Mouse (Mus musculus) CD4-positive, CD25-positive, alpha-beta regulatory T cell (primary cell): ENCODE data around the gene Tchp. TPM values are rescaled to one million over a fixed set of nuclear protein-coding genes. Genes with fewer than 3 reads are reported as not detected.

Source experiments
- polyA plus RNA-seq: library from polyadenylated mRNA; unstranded; fragments of 100-300 nt; shearing (Covaris generic); gene quantifications from one replicate; pipeline ENCODE4 v1.2.1, GENCODE M21; 2017

Gene Tchp
- 22.4 TPM for polyA plus RNA-seq

GRCm38 (mm10) chr5:114707265-114708068, at the start of gene Tchp:
Gene Tchp, plus strand, starts transcription at chr5:114707760.

GRCm38 (mm10) chr5:114658255-114658654, 49.3 kb upstream of the Tchp start, which contains the start of gene Trpv4:
Gene Trpv4, minus strand, starts transcription at chr5:114658421.

GRCm38 (mm10) chr5:114690633-114691567, 16.7 kb upstream of the Tchp start, which contains the start of gene Gltp:
Gene Gltp, minus strand, starts transcription at chr5:114690984.

Other genes with a start within 250 kb of the Tchp start
- 0.65 TPM for gene Fam222a, start 139.7 kb upstream of the Tchp start, polyA plus RNA-seq
- 0.67 TPM for gene Trpv4, start 49.3 kb upstream of the Tchp start, polyA plus RNA-seq
- gene Gltp, start 16.8 kb upstream of the Tchp start, polyA plus RNA-seq = 323 TPM
- gene Ankrd13a, start 66.9 kb downstream of the Tchp start, polyA plus RNA-seq = 181 TPM
- gene Git2, start 67.8 kb downstream of the Tchp start, polyA plus RNA-seq = 148 TPM
- 67.8 TPM for gene 1500011B03Rik, start 115.7 kb downstream of the Tchp start, polyA plus RNA-seq
- gene 4930519G04Rik, start 145.9 kb downstream of the Tchp start, polyA plus RNA-seq = not detected
- not detected for gene Gm9936, start 150.9 kb downstream of the Tchp start, polyA plus RNA-seq
- gene Oasl2, start 189.2 kb downstream of the Tchp start, polyA plus RNA-seq = 16.4 TPM
- 7.4 TPM for gene Oasl1, start 215.5 kb downstream of the Tchp start, polyA plus RNA-seq
- gene 2210016L21Rik, start 234.4 kb downstream of the Tchp start, polyA plus RNA-seq = 43.9 TPM